Mouse (Mus musculus): ENCODE data around the gene Mapk3.
A peak's percentile ranks its signal among the peaks of the same experiment; 100 is the strongest.
"Not testable (repeated sequence)": the region's sequence is repeated elsewhere in the genome, so short reads cannot be mapped to it uniquely, and the experiment has no call there.

Mapk3 gene

GRCm38 (mm10) chr7:126759672-126760390 is 430 bp downstream of the Mapk3 start:
- no peak for DNase-seq (ENCODE audit: low spot score in 2 of 2)

- DNase-seq (ENCODE audit: low spot score in 2 of 2) = peak; percentile 67 to 82
Measured at GRCm38 (mm10) chr7:126760391-126760802, 996 bp downstream of the Mapk3 start.

- DNase-seq (ENCODE audit: low spot score in 2 of 2) = no peak
Measured at GRCm38 (mm10) chr7:126760956-126761355, 1.6 kb downstream of the Mapk3 start.

GRCm38 (mm10) chr7:126761529-126762067 is 2.2 kb downstream of the Mapk3 start:
- no peak for DNase-seq (ENCODE audit: low spot score in 2 of 2)

GRCm38 (mm10) chr7:126762471-126763008 is 3.1 kb downstream of the Mapk3 start:
- no peak for DNase-seq (ENCODE audit: low spot score in 2 of 2)

GRCm38 (mm10) chr7:126765540-126765939 is 6.1 kb downstream of the Mapk3 start:
- no peak for DNase-seq (ENCODE audit: low spot score in 2 of 2)

GRCm38 (mm10) chr7:126766201-126766600 is 6.8 kb downstream of the Mapk3 start, which contains the start of gene Gdpd3:
Gene Gdpd3 (plus strand): TSS chr7:126766334.
- DNase-seq (ENCODE audit: low spot score in 2 of 2) = peak; percentile 55 to 65

GRCm38 (mm10) chr7:126767001-126767400 is 7.6 kb downstream of the Mapk3 start:
- no peak for DNase-seq (ENCODE audit: low spot score in 2 of 2)

- DNase-seq (ENCODE audit: low spot score in 2 of 2) = no peak
Measured at GRCm38 (mm10) chr7:126770784-126771183, 11.4 kb downstream of the Mapk3 start.

GRCm38 (mm10) chr7:126773351-126773750 is 13.9 kb downstream of the Mapk3 start:
- DNase-seq (ENCODE audit: low spot score in 2 of 2) = no peak

GRCm38 (mm10) chr7:126774463-126774862 is 15.1 kb downstream of the Mapk3 start:
- DNase-seq (ENCODE audit: low spot score in 2 of 2) = no peak

- no peak for DNase-seq (ENCODE audit: low spot score in 2 of 2)
Measured at GRCm38 (mm10) chr7:126775185-126775977, 16.0 kb downstream of the Mapk3 start.

- DNase-seq (ENCODE audit: low spot score in 2 of 2) = no peak
Measured at GRCm38 (mm10) chr7:126775978-126776234, 16.5 kb downstream of the Mapk3 start.

- peak; percentile 91 to 96 for DNase-seq (ENCODE audit: low spot score in 2 of 2)
Measured at GRCm38 (mm10) chr7:126776598-126777057, 17.2 kb downstream of the Mapk3 start, which contains the start of gene Ypel3. Gene Ypel3 (plus strand): TSS chr7:126776955.

GRCm38 (mm10) chr7:126777476-126777875 is 18.1 kb downstream of the Mapk3 start:
- no peak for DNase-seq (ENCODE audit: low spot score in 2 of 2)

GRCm38 (mm10) chr7:126778147-126778546 is 18.7 kb downstream of the Mapk3 start:
- no peak for DNase-seq (ENCODE audit: low spot score in 2 of 2)

GRCm38 (mm10) chr7:126779101-126779500 is 19.7 kb downstream of the Mapk3 start:
- not testable (repeated sequence) for DNase-seq (ENCODE audit: low spot score in 2 of 2)

- peak; percentile 71 to 83 for DNase-seq (ENCODE audit: low spot score in 2 of 2)
Measured at GRCm38 (mm10) chr7:126779983-126780970, 20.9 kb downstream of the Mapk3 start.

GRCm38 (mm10) chr7:126780971-126781635 is 21.7 kb downstream of the Mapk3 start, which contains the start of gene Tbx6:
Gene Tbx6 (plus strand): TSS chr7:126781483.
- DNase-seq (ENCODE audit: low spot score in 2 of 2) = no peak

- DNase-seq (ENCODE audit: low spot score in 2 of 2) = no peak
Measured at GRCm38 (mm10) chr7:126781661-126782370, 22.4 kb downstream of the Mapk3 start.
